Mouse (Mus musculus) erythroblast, adult 5-6 weeks (primary cell): ENCODE measurements around the gene Plekha4. TPM values are rescaled to one million over a fixed set of nuclear protein-coding genes. Genes with fewer than 3 reads are reported as not detected.
A peak's percentile ranks its signal among the peaks of the same experiment; 100 is the strongest.

Source experiments
- ATAC-seq: replicated peaks from 2 replicates; pipeline ENCODE4 v1.8.0; 2016; ENCODE audit warnings: moderate number of reproducible peaks, mild to moderate bottlenecking, moderate TSS enrichment, inconsistent platforms; ENCODE audit not compliant: poor library complexity, low FRiP score, severe bottlenecking
- total RNA-seq, 2 experiments: library from RNA; stranded (forward) in 1 of 2; stranded (reverse) in 1 of 2; fragments of 150-400 nt in 1 of 2; fragments of 200-764, 138-1000 nt in 1 of 2; gene quantifications; 2 replicates each; pipeline versions ENCODE4 v1.2.3 to v1.2.4; 2015 to 2017; ENCODE audit warnings: low replicate concordance in 2 of 2

The Plekha4 gene
- total RNA-seq, 2 experiments from 2014 or later = 2.8 TPM; not detected in 1

GRCm38 (mm10) chr7:45565446-45565845 is 39.3 kb downstream of the Plekha4 start:
- no peak for ATAC-seq

- no peak for ATAC-seq
Measured at GRCm38 (mm10) chr7:45567112-45567779, 41.1 kb downstream of the Plekha4 start.

DNA sequence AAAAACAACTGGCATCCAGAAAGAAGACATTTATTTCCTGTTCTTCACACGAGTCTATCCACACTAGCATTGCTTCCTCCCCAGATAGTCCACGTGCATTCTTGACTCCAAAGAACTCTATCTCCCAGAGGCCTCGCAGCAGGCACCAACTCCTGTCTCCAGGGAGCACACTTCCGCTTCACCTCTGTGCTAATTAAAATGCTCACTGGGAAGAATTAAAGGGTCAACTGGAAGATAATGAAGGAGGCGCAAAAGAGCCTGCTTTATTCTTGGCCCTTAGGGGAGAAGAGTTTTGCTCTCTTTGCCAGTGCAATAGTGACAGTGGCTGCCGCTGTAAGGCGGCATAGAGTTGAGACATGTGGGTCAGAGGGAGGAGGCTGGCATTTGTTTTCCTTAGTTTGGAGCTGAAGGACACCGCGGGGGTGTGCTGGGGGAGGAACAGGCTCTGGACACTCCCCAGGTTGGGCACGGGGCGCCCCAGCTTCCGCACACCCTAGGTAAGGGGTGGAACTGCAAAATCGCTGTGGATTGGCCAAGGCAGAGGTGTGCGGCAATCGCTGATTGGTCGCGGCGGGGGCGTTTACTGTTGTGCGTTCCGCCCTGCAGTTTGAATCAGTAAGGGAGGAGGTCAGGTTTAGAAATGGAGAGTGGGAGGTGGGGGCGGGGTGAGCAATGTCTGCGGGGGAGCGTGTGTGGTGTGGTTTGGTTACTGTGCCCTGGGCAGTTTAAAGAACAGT is 41.8 kb downstream of the Plekha4 start:
- ATAC-seq = peak; percentile 92

GRCm38 (mm10) chr7:45568601-45569473 is 42.7 kb downstream of the Plekha4 start:
- no peak for ATAC-seq

DNA sequence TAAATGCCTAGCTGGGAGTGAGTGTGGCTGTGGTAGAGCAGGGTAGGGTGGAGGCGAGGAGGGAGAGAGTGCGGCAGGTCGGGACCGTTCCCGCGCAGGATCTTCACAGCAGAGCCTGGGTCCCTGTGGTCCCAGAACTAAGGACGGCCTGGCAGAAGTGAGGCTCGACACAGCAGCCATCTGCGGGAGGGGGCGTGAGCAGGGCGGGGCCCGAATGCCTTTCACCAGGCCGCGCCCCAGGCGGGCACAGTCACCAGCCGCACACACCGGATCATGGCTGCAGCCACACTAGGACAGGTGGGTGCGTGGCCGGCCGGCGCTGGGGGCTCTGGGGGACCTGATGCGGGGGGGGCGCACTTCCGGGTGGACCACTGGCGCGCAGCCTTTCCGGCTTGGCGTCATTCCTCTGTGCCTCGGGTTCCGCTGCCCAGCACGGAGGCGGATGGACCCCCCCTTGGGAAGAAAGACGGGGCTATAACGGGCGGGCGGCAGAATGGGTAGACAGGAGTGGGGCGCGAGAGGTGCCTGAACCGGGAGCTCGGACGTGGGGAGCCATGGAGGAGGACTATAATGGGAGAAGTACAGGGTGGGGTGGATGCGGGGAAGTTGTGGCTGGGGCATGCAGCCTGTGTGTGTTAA is 44.1 kb downstream of the Plekha4 start, which contains the start of gene Bcat2:
Bcat2 (plus strand) TSS at position 51 of the 639 bp plus-strand sequence.
- ATAC-seq = peak; percentile 85

DNA sequence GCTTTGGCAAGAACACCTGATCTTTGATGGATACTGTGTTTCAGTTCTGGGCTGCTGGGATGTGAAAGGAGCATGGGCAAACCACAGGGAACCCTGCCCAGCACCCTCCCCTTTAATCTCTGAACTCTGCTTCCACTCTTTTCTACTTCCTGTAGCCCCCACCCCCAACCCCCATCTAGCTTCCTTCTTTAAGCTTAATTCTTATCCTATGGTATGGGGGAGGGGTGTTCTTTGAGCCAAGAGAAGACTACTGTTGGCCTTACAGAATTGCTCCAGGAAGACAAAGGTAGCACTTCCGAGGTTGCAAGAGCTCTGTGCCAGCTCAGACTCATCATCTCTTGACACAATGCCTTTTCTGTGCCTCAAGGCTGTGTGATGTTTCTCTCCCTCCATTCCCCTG is 45.8 kb downstream of the Plekha4 start:
- no peak for ATAC-seq

DNA sequence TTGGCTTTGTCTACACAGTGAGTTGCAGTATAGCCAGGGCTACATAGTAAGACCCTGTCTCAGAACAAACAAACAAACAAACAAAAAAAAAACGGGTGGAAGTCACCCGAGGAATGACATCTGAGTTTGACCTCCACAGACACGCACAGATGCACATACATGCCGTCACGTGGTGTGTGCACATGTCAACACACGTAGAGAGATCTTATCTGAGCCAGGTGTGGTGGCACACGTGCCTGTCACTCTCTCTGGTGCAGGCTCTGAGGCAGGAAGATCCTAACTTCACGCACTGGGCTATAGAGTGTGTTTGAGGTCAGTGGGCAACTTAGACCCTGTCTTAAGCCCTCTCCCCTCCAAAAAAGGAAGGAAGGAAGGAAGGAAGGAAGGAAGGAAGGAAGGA is 47.8 kb downstream of the Plekha4 start:
- ATAC-seq = no peak

DNA sequence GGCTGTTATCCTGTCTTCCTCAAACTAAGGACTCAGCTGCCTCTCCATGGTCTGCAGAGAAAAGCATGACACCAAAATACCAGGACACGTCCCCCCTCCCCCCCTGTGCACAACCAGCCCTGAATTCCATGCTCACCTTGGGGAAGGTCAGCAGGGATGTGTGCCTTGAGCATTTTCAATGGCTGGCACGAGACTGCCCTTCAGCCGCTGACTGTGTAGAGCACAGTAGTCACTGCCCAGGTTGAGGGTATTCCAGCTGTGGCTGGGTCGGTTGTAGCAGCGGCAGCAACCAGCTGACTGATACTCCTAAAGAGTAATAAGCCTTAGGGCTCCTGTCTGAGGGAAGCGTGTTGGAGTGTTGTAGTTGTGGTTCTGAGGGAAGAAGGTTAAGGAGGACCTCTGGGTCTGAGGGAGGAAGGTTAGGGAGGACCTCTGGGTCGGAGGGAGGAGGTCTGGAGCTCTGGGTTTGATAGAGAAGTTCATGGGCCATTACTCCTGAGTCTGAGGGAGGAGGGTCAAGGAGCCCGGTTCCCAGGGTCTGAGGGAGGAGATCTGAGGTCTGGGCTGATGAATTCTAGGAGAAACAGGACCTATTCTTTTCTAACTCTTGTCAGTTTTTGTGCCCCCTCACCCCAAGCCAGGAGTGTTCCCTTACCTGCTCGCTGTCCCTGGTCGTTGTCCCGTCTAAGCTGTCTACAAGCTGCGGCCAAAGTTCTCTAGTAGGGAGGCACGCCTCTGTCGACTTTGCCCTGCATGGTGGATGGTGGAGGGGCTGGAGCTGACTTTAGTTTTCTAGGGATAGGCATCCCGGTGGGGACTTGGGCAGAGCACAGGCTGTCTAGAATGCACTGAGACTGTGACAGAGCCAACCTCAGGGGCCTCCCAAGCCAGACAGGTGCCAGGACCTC is 48.6 kb downstream of the Plekha4 start:
- ATAC-seq = no peak

DNA sequence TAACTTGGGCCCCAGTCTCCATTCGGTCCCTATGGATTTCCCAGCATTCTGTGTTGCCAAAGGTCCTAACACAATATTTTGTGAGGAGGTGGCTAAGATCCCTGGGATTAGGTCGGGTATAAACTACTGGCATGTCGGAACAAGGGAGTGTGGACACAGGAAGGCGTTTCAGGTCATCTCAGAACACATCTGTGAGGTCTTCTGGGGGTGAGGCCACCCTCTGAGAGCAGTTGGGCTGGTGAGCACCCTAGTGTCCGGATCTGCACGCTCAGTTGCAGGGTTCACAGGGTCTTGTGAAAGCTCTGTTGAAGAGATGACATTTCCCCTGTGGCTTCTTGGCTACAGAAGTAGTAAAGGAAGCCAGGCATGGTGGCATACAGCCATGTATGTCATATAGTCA is 59.8 kb downstream of the Plekha4 start:
- no peak for ATAC-seq

DNA sequence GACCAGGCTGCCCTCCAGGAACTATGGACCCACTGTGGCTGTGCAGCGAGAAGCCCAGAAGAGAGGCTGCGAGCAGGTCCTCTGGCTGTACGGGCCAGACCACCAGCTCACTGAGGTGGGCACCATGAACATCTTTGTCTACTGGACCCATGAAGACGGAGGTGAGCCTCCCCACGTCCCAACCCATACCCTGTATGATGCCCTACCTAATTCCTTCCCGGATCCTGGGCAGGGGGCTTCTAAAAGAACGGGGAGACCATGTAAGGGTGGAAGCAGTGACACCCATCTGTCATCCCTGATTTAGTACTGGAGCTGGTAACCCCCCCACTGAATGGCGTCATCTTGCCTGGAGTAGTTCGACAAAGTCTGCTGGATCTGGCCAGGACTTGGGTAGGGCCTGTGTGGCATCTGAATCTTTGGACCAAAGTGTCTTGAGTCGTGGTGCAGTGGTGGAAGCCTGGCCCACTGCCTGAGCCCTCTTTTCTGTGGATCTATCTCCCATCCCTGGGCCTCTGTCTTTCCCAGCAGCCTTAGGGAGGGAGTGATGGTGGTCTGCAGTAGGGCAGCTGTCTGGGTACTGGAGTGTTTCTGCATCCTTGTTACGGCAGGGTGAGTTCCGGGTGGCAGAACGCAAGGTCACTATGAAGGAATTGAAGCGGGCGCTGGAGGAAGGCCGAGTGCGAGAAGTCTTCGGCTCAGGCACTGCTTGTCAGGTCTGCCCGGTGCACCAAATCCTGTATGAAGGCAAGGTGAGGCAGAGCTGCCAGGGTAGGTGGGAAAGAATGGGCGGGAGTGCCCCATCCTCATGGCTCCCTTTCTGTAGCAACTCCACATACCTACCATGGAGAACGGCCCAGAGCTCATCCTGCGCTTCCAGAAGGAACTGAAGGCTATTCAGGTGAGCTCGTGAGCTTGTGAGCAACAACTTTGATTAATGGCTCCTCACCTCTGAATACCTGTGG is 61.8 kb downstream of the Plekha4 start:
- ATAC-seq = no peak

GRCm38 (mm10) chr7:45589173-45589572 is 63.0 kb downstream of the Plekha4 start:
- ATAC-seq = peak; percentile 87

DNA sequence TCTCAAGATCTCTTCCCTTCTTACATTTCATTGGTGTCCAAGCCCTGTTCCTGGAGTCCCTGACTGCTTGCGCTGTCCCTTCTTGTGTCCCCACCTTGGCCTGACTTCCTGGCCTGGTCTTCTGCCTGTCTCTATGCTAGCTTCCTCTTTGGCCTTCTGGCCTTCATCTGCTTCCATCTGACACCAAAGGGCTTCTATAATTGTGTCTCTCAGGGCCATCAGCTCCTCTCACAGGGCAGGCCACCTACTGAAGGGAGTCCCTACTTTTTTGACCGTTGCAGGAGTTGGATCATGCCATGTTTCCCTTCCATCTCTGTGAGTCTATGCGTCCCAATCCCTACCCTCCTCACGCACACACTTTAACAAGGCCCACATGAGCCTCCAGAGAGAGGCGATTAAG is 63.8 kb downstream of the Plekha4 start:
- ATAC-seq = no peak

DNA sequence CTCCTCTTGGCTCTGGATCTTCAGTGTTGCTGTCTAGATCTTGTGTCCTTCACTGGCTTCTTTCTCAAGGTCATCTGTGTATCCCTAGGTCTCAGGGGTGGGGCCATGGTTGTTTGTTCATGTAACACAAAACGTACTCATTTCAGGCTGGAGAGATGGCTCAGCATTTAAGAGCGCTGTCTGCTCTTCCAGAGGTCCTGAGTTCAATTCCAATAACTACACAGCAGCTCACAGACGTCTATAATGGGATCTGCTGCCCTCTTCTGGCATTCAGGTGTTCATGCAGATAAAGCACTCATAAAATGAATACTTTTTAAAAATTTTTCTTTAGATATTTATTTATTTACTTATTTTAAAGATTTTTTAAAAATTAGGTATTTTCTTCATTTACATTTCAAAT is 64.7 kb downstream of the Plekha4 start:
- ATAC-seq = no peak

- no peak for ATAC-seq
Measured at GRCm38 (mm10) chr7:45591880-45592279, 65.8 kb downstream of the Plekha4 start.

- ATAC-seq = peak; percentile 64
Measured at GRCm38 (mm10) chr7:45593118-45593815, 67.1 kb downstream of the Plekha4 start.

DNA sequence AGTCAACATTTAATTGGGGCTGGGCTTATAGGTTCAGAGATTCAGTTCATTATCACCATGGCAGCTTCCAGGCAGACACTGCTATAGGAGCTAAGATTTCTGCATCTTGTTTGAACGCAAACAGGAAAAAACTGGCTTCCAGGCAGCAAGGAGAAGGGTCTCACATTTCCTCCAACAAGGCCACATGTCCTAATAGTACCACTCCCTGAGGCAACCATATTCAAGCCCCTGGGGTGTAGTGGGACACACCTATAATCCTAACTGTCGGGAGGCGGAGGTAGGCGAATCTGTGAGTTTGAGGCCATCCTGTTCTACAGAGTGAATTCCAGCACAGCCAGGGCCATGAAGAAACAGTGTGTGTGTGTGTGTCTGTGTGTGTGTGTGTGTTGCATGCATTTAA is 69.0 kb downstream of the Plekha4 start:
- ATAC-seq = no peak

DNA sequence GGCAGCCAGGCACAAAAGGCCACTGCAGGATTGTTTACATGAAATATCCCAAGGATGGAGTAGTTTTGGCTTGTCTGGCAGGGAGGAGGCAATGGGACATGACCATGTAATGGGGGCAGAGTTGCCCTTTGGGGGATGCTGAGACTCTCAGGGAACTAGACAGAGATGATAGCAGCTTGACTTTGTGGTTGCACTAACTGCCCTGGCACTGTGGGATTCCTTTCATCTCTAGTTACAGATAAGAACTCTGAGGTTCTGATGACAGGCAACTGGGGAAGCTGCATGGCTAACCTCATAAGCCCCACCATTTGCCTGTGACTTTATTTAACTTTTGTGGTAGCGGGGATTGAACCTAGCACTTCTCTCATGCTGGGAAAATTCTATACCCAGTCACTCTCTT is 70.0 kb downstream of the Plekha4 start:
- ATAC-seq = no peak
